Mouse (Mus musculus) right cerebral cortex, postnatal 10 days (tissue): ENCODE results near the gene Dync2li1.
A peak's percentile ranks its signal among the peaks of the same experiment; 100 is the strongest.

Experiments
- DNase-seq, 2 experiments: peaks; one replicate each; pipeline ENCODE4 v3.0.0; 2021; ENCODE audit warnings: low spot score in 2 of 2

Dync2li1 gene

GRCm38 (mm10) chr17:84645894-84646293 lies 19.6 kb downstream of the Dync2li1 start:
- peak in 1 of 2 experiments; percentile 17 for DNase-seq

- DNase-seq: peak in 1 of 2 experiments; percentile 18
These were observed 20.2 kb downstream of the Dync2li1 start for GRCm38 (mm10) chr17:84646477-84646876.

- peak in 1 of 2 experiments; percentile 8 for DNase-seq
These were observed 21.3 kb downstream of the Dync2li1 start for GRCm38 (mm10) chr17:84647630-84648029.

GRCm38 (mm10) chr17:84650302-84651017 lies 24.2 kb downstream of the Dync2li1 start:
- peak in 1 of 2 experiments; percentile 18 for DNase-seq

GRCm38 (mm10) chr17:84653544-84653943 lies 27.2 kb downstream of the Dync2li1 start:
- DNase-seq: no peak

GRCm38 (mm10) chr17:84656205-84656604 lies 29.9 kb downstream of the Dync2li1 start:
- DNase-seq: no peak

GRCm38 (mm10) chr17:84656653-84657421 lies 30.5 kb downstream of the Dync2li1 start:
- DNase-seq: no peak

GRCm38 (mm10) chr17:84657422-84657732 lies 31.1 kb downstream of the Dync2li1 start:
- no peak for DNase-seq

GRCm38 (mm10) chr17:84657782-84658181 lies 31.5 kb downstream of the Dync2li1 start:
- no peak for DNase-seq

- no peak for DNase-seq
These were observed 31.9 kb downstream of the Dync2li1 start for GRCm38 (mm10) chr17:84658195-84658594.

- no peak for DNase-seq
These were observed 32.7 kb downstream of the Dync2li1 start for GRCm38 (mm10) chr17:84658951-84659350.

GRCm38 (mm10) chr17:84665053-84665452 lies 38.8 kb downstream of the Dync2li1 start:
- DNase-seq: no peak

GRCm38 (mm10) chr17:84665691-84666090 lies 39.4 kb downstream of the Dync2li1 start:
- DNase-seq: no peak

- DNase-seq: no peak
These were observed 41.6 kb downstream of the Dync2li1 start for GRCm38 (mm10) chr17:84667848-84668247.

GRCm38 (mm10) chr17:84672376-84673369 lies 46.4 kb downstream of the Dync2li1 start:
- DNase-seq: no peak

GRCm38 (mm10) chr17:84674048-84674447 lies 47.8 kb downstream of the Dync2li1 start:
- DNase-seq: no peak

GRCm38 (mm10) chr17:84675204-84675603 lies 48.9 kb downstream of the Dync2li1 start:
- peak; percentile 42 to 48 for DNase-seq

GRCm38 (mm10) chr17:84675951-84676366 lies 49.7 kb downstream of the Dync2li1 start, which contains the start of gene Abcg8:
Gene Abcg8, plus strand, starts transcription at chr17:84676302.
- DNase-seq: no peak

- no peak for DNase-seq
These were observed 51.3 kb downstream of the Dync2li1 start for GRCm38 (mm10) chr17:84677595-84677994.

- no peak for DNase-seq
These were observed 55.4 kb downstream of the Dync2li1 start for GRCm38 (mm10) chr17:84681670-84682069.
